Mouse (Mus musculus) ES-Bruce4 (cell line): ENCODE measurements at regions not wholly inside any gene's neighbourhood (a gene's known extent, or its start where the extent isn't known, plus 50 kb on each side); places are given as distances from the start of the nearest gene placed in this dataset.

Source experiments
- H3K27ac ChIP-seq: 2 replicates; pipeline ENCODE4 v1.5.1; 2012; ENCODE audit warnings: low read length, inconsistent platforms; ENCODE audit not compliant: insufficient read depth
- H3K27me3 ChIP-seq: 2 replicates; pipeline ENCODE4 v1.6.1; 2012; ENCODE audit warnings: mild to moderate bottlenecking, low read length, inconsistent platforms; ENCODE audit not compliant: control insufficient read depth, poor library complexity, insufficient read depth, severe bottlenecking
- H3K36me3 ChIP-seq: 2 replicates; pipeline ENCODE4 v1.6.1; 2012; ENCODE audit warnings: inconsistent platforms, mild to moderate bottlenecking, low read length, moderate library complexity; ENCODE audit not compliant: control insufficient read depth, poor library complexity, insufficient read depth, severe bottlenecking
- H3K4me1 ChIP-seq: one replicate; pipeline ENCODE4 v1.8.1; 2011; ENCODE audit warnings: low read length; ENCODE audit not compliant: control insufficient read depth, insufficient read depth
- H3K4me3 ChIP-seq: 2 replicates; pipeline ENCODE4 v1.5.1; 2011; ENCODE audit warnings: low read depth, mild to moderate bottlenecking, low read length
- H3K9ac ChIP-seq: 2 replicates; pipeline ENCODE4 v1.6.1; 2012; ENCODE audit warnings: low read depth, mild to moderate bottlenecking, inconsistent platforms; ENCODE audit not compliant: poor library complexity, severe bottlenecking
- H3K9me3 ChIP-seq: replicated peaks from 2 replicates; pipeline ENCODE4 v1.6.1; 2012; ENCODE audit warnings: mild to moderate bottlenecking, low read length, inconsistent platforms; ENCODE audit not compliant: control insufficient read depth, poor library complexity, insufficient read depth, severe bottlenecking
- CTCF ChIP-seq: IDR thresholded peaks from one replicate; pipeline ENCODE4 v1.8.1; 2011; ENCODE audit warnings: low read depth, low read length
- EP300 ChIP-seq: IDR thresholded peaks from 2 replicates; pipeline ENCODE4 v1.6.1; 2011; ENCODE audit warnings: low read depth, low read length; ENCODE audit not compliant: insufficient read depth
- POLR2A ChIP-seq: IDR thresholded peaks from one replicate; pipeline ENCODE4 v1.8.1; 2011; ENCODE audit warnings: low read length; ENCODE audit not compliant: insufficient read depth

- Histone ChIP-seq H3K4me1 (no peaks in the 10 kb centered on the region), H3K9ac (no peak overlapping the region), H3K4me3 (no peak overlapping the region), H3K9me3 (0 out of 2 replicates have a peak, but pooled peaks cover 2% of the 10 kb centered on the region), H3K27ac (no peak overlapping the region), H3K36me3 (no peaks in the 10 kb centered on the region), H3K27me3 (no peaks in the 10 kb centered on the region; the same call in 1 of the 2 replicates)
- TF ChIP-seq POLR2A (no peak), EP300 (no peak), CTCF (no peak)
Measured at GRCm38 (mm10) chr13:45275391-45275790, 114.2 kb upstream of the Mylip start.

DNA sequence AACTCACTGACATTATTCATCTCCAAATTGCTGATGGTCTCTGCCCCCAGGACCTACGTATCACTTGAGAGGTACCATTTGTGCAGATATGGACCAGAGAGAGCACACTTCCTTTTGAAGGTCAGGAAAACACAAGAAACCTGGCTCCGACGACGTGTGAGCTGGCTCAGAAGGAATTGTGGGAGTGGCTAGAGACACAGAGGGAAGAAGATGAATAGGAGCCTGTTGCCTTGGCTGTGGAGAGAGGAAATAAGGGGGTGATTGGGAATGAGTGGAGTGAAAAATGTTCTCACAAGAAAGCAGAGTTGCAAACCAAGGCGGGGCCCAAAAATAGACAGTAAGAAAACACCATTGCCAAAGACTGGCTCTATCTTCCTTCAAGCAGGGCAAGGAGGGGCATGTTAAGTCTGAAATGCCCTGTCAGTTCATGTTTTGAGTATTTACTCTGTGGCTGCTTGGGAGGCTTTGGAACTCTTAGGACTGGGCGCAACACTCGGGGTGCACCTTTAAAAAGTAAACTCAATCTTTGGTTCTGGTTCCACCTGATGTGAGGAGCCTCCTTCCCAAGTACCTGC is 111.6 kb upstream of the Mylip start:
- H3K9ac ChIP-seq: no peak overlapping the region
- H3K27me3 ChIP-seq: no peaks in the 10 kb centered on the region; the same call in 1 of the 2 replicates
- H3K4me1 ChIP-seq: no peaks in the 10 kb centered on the region
- TF ChIP-seq POLR2A (no peak), CTCF (no peak), EP300 (no peak)
- 0 out of 2 replicates have a peak, but pooled peaks cover 2% of the 10 kb centered on the region for H3K9me3 ChIP-seq
- H3K4me3 ChIP-seq: no peak overlapping the region
- no peak overlapping the region for H3K27ac ChIP-seq
- no peaks in the 10 kb centered on the region for H3K36me3 ChIP-seq

GRCm38 (mm10) chr13:45281106-45281505 is 108.4 kb upstream of the Mylip start:
- H3K9me3 ChIP-seq: 0 out of 2 replicates have a peak, but pooled peaks cover 2% of the 10 kb centered on the region

DNA sequence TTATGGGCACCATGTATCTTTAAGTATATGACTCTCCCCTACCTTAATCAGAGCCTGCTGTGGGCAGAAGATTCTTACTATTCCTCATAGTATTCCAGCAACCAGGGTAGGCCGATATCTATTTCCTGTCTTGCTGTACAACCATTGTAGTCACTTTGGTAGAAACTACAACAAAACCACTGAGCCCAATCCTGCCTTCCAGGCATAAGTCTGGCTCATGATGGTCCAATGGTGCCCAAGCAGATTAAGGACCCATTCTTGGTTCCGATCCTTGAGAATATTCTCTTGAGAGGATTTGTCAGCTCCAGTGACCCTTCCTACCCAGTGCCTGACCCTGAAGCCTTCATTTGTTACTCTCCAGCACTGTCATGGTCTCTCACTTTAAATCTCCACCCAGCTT is 102.9 kb upstream of the Mylip start:
- Histone ChIP-seq H3K27ac (no peak overlapping the region), H3K27me3 (no peaks in the 10 kb centered on the region), H3K36me3 (no peaks in the 10 kb centered on the region), H3K9ac (no peak overlapping the region), H3K9me3 (no peaks in the 10 kb centered on the region), H3K4me1 (no peaks in the 10 kb centered on the region), H3K4me3 (no peak overlapping the region)
- TF ChIP-seq CTCF: no peak
- TF ChIP-seq POLR2A: no peak

More at GRCm38 (mm10) chr13:45281106-45281505, 108.4 kb upstream of the Mylip start:
- Histone ChIP-seq H3K36me3 (no peaks in the 10 kb centered on the region), H3K4me3 (no peak overlapping the region), H3K9ac (no peak overlapping the region), H3K27me3 (no peaks in the 10 kb centered on the region), H3K27ac (no peak overlapping the region), H3K4me1 (no peaks in the 10 kb centered on the region)
- TF ChIP-seq CTCF (no peak), POLR2A (no peak), EP300 (no peak)

DNA sequence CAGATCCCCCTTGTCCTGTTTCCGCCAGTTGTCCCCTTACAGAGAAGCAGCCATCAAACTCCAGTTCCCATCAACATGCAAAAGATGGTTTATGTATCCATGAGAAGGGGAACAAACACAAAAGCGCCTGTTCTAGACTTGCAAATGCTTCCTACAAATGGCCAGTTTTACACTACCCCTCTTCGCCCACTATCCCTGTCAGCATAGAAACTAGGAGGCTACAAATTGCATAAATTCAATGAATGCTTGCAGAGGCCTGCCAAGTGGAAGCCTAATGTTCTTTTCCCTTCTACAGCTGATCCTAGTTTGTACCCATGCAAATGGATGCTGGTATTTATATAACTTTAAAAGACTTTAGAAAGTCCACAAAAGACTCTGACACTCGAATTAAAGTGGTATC is 102.3 kb upstream of the Mylip start:
- no peaks in the 10 kb centered on the region for H3K36me3 ChIP-seq
- no peaks in the 10 kb centered on the region for H3K9me3 ChIP-seq
- TF ChIP-seq POLR2A (no peak), EP300 (no peak), CTCF (no peak)
- no peak overlapping the region for H3K9ac ChIP-seq
- no peaks in the 10 kb centered on the region for H3K27me3 ChIP-seq
- no peak overlapping the region for H3K4me3 ChIP-seq
- H3K27ac ChIP-seq: no peak overlapping the region
- no peaks in the 10 kb centered on the region for H3K4me1 ChIP-seq

- no peaks in the 10 kb centered on the region for H3K27me3 ChIP-seq
- H3K4me1 ChIP-seq: no peaks in the 10 kb centered on the region
- no peak overlapping the region for H3K9ac ChIP-seq
- H3K9me3 ChIP-seq: no peaks in the 10 kb centered on the region
- TF ChIP-seq CTCF (no peak), POLR2A (no peak), EP300 (no peak)
- H3K4me3 ChIP-seq: no peak overlapping the region
- no peaks in the 10 kb centered on the region for H3K36me3 ChIP-seq
- H3K27ac ChIP-seq: no peak overlapping the region
Measured at GRCm38 (mm10) chr13:45289976-45290375, 99.6 kb upstream of the Mylip start.
